Mouse (Mus musculus): Measurements from ENCODE around the gene Bcl7c.
"Not testable (repeated sequence)": the region's sequence is repeated elsewhere in the genome, so short reads cannot be mapped to it uniquely, and the experiment has no call there.

Bcl7c gene

GRCm38 (mm10) chr7:127648516-127649201 lies 60.1 kb downstream of the Bcl7c start:
- in situ Hi-C loops (cut with MboI), result no loop called here

- in situ Hi-C loops (cut with MboI), result not testable (repeated sequence)
These were observed 61.2 kb downstream of the Bcl7c start for GRCm38 (mm10) chr7:127647576-127647975.

- in situ Hi-C loops (cut with MboI), result no loop called here
These were observed 62.4 kb downstream of the Bcl7c start for GRCm38 (mm10) chr7:127646363-127646762.

GRCm38 (mm10) chr7:127642254-127642653 lies 66.5 kb downstream of the Bcl7c start:
- in situ Hi-C loops (cut with MboI), result no loop called here

GRCm38 (mm10) chr7:127641260-127641659 lies 67.5 kb downstream of the Bcl7c start:
- in situ Hi-C loops (cut with MboI), result no loop called here

- in situ Hi-C loops (cut with MboI), result no loop called here
These were observed 71.8 kb downstream of the Bcl7c start for GRCm38 (mm10) chr7:127636963-127637362.

- in situ Hi-C loops (cut with MboI), result no loop called here
These were observed 77.3 kb downstream of the Bcl7c start for GRCm38 (mm10) chr7:127631416-127631815.

GRCm38 (mm10) chr7:127628646-127629045 lies 80.1 kb downstream of the Bcl7c start:
- in situ Hi-C loops (cut with MboI), result no loop called here

GRCm38 (mm10) chr7:127626471-127626870 lies 82.3 kb downstream of the Bcl7c start:
- in situ Hi-C loops (cut with MboI), result no loop called here

GRCm38 (mm10) chr7:127626039-127626438 lies 82.7 kb downstream of the Bcl7c start:
- in situ Hi-C loops (cut with MboI), result no loop called here

GRCm38 (mm10) chr7:127618402-127618801 lies 90.3 kb downstream of the Bcl7c start:
- in situ Hi-C loops (cut with MboI), result not testable (repeated sequence)

GRCm38 (mm10) chr7:127617962-127618361 lies 90.8 kb downstream of the Bcl7c start:
- in situ Hi-C loops (cut with MboI), result no loop called here

GRCm38 (mm10) chr7:127616881-127617280 lies 91.9 kb downstream of the Bcl7c start:
- in situ Hi-C loops (cut with MboI), result no loop called here

GRCm38 (mm10) chr7:127616336-127616735 lies 92.4 kb downstream of the Bcl7c start:
- in situ Hi-C loops (cut with MboI), result no loop called here

GRCm38 (mm10) chr7:127614891-127615843 lies 93.6 kb downstream of the Bcl7c start, which contains the start of gene Zfp629:
TSS of gene Zfp629 (minus strand) at chr7:127615797.
- in situ Hi-C loops (cut with MboI), result no loop called here

GRCm38 (mm10) chr7:127614511-127614890 lies 94.2 kb downstream of the Bcl7c start:
- in situ Hi-C loops (cut with MboI), result no loop called here

GRCm38 (mm10) chr7:127614091-127614490 lies 94.6 kb downstream of the Bcl7c start:
- in situ Hi-C loops (cut with MboI), result no loop called here

GRCm38 (mm10) chr7:127613501-127613900 lies 95.2 kb downstream of the Bcl7c start:
- in situ Hi-C loops (cut with MboI), result no loop called here

GRCm38 (mm10) chr7:127611561-127611960 lies 97.2 kb downstream of the Bcl7c start:
- in situ Hi-C loops (cut with MboI), result no loop called here

Measured in mature B cell (primary cell).